Mouse (Mus musculus) gastrocnemius, postnatal 36 days (tissue): ENCODE results near the gene Yipf2. TPM values are rescaled to one million over a fixed set of nuclear protein-coding genes. Genes with fewer than 3 reads are reported as not detected.
"Not testable (repeated sequence)": the region's sequence is repeated elsewhere in the genome, so short reads cannot be mapped to it uniquely, and the experiment has no call there.

Experiments
- DNase-seq, 2 experiments: peaks; one replicate each; pipeline ENCODE4 v3.0.0; 2022
- intact Hi-C: fragments of 180-260 bp; cut with DNase I; formaldehyde crosslinking; loops from one replicate; pipeline ENCODE4 v1.15.1; 2025
- total RNA-seq, 2 experiments: library from RNA; stranded (reverse); gene quantifications; 2 replicates each; pipeline ENCODE4 v1.2.3; 2021

Gene Yipf2
- total RNA-seq, 2 experiments from 2014 or later = 3.7 to 4.6 TPM

DNA sequence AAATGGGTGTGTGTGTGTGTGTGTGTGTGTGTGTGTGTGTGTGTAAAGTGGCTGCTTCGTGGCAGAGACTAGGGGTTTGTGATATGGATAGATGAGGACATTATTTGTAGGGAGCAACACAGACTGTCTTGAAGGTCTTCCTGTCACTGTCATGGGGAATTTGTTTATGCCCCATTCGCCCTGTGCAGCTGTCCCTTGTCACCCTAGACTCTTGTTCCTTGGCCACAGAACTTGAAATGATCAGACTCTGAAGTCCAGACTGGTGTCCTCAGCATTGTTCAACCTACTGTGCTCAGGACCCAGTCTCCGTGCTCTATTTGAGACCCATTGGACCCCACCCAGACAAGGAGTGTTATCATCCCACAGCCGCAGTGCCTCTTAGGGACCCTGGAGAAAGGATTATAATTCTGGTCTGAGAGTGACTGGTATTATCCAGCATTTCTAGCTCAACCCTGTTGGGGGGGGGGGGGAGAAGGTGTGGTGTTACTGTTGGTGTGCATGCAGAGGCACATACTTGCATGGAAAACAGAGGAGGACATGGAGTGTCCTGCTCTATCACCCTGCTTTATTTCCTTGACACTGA is 27.5 kb downstream of the Yipf2 start:
- DNase-seq = no peak
- intact Hi-C loops = no loop called here

DNA sequence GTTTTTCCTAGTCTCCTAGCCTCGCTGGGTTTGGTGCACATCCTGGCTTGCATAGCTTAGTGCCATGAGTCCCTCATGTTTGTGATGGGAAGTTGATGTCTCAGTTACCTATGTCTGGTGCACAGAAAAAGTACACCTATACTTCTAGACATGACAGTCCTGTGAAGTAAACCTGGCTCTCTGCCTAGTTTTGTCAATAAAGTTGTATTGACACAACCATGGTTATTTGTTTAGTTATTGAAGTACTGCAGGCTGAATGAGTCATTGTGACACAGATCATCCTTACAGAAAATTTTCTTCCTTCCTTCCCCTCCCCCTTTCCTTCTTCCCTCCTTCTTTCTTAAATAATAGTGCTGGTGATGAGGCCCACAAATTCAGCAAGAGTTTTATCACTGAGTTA is 28.2 kb downstream of the Yipf2 start:
- no peak for DNase-seq
- intact Hi-C loops = no loop called here

DNA sequence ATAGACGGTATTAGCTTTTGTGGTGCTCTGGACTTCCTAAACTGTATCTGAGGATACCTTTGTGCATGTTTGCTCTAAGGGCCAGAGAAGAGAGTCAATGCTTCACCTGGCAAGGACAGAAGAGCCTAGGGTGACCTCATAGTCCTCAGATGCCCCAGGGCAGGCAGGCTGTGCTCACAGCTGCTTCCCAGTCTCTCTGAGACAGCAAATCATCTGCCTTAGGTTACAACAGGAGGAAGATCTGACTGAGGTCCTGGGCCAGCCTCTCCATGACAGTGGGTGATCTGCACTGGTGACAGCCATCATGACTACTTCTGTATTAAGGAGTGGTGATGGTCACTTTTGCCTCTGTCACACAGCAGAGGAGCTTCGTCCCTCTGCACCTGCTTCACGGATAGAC is 33.5 kb downstream of the Yipf2 start:
- DNase-seq = no peak
- intact Hi-C loops = no loop called here

DNA sequence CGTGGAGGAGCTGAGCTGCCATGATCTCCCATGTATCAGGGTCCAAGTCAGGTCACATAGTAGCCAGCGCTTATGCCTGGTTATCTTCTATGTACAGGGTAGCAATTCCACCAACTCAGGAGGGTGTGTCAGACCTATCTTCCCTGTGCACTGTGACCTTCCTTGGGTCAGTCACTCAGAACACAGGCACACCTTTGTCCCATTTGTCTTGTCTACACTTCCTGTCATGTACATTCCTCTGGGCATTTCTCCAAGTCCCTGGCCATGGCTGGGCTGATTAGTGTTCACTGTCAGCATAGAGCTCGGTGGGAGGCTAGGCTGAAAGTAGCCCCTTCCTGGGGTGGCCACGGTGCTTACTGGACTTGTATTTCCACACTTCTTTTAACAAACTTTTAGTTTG is 34.3 kb downstream of the Yipf2 start:
- no peak for DNase-seq
- intact Hi-C loops = no loop called here

DNA sequence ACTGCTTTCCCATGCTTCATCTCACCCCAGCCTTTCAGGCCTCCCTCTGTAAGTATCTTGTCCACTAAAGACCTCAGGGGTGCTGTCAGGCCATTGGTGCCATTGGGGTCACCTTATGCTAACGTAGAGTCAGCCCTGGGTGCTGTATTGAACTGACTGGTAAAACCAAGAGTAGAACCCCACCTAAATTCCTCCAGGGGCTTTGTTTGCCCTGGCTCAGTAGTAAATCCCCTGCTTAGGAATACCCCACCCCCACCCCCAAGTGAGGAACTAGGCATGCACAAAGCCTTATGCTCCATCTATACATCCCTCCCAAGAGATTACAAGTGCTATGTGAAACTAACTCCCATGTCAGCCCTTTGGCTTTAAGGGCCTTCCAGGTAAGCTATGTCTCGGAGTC is 35.1 kb downstream of the Yipf2 start:
- intact Hi-C loops = no loop called here
- no peak for DNase-seq

DNA sequence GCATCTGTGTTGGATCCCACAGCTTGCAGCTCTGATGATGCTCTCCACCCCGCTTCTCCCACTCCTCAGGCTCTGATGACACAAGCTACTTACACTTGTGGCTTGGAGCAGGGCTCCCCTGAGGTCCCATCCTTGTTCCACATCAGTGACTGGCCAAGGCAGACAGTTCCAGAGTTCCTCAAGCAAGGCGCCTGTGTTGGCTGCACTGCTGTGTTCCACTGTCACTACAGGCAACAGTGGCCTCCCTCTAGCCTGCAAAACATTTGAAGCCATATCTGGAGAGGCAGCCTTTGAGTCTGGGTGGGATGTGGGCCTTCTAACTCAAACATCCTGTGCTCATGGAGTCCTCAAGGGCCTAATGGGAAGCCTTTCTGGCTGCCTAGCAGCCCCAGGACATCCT is 35.6 kb downstream of the Yipf2 start:
- DNase-seq = no peak
- intact Hi-C loops = no loop called here

DNA sequence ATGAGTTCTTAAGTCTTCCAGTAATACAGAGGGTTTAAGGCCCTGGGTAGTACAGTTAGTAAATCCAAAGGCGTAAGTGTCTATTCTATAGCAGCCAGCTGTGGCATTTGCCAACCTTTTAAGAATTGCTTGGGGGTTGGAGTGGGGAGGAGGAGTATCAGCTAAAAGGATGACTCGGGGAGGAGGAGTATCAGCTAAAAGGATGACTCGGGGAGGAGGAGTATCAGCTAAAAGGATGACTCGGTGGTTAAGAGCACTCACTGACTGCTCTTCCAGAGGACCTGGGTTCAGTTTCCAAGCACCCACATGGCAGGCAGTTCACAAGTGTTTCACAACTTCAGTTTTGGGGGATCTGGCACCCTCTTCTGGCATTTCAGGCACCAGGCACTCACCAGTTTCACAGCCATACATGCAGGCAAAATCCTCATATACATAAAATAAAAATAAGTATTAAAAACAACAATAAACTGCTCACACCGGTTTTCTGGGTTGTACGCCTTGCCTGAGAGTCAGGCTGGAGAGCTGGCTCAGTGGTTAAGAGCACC is 37.4 kb downstream of the Yipf2 start:
- intact Hi-C loops = no loop called here
- DNase-seq = no peak

DNA sequence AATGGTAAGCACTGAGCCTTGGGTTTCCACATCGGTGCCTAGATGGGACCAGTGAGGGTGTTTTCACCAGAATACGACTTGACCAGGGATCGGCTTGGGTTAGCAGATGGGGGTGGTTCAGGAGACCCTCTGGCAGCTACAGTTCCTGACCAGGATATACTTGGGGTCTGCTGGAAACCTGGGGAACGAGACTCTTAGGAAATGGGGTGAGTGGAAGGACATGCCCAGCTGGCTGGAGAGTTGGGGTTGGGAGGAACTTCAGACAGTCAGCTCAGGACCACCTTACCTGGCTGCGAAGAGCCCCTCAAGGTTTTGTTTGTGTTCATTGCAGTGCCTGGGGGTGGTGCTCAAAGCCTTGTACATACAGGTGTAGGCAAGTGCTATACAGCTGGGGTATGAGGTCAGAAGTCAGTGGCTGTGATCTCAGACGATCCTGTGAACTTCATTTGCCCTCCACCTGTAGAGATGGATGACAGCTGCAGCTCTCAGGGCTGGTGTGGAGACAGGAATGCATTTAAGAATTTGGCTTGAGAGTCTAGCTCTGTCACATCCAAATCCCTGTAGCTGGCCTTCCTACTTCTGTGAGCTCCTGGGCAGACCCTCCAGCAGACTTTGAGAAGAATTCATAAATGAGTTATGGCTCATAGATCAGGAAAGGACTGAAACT is 38.9 kb downstream of the Yipf2 start:
- intact Hi-C loops = no loop called here
- no peak for DNase-seq

DNA sequence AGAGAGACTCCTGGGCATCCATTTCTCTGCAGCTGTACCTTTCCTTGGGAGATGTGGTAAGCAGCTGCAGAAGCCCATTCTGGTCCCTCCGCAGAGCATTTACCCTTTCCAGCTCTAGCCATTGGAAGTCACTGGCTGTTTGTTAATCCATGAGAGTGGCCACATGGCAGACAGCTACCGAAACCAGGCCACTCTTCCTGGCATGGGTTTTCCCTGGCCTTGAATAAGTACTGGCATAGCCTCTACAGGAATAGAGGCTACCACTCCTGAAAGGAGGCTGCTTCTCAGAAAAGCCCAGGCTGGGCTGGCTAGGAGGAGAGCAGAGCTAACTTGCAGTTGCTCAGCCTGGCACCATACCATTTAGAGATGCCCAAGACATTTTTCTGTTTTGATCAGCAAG is 41.6 kb downstream of the Yipf2 start:
- intact Hi-C loops = no loop called here

DNA sequence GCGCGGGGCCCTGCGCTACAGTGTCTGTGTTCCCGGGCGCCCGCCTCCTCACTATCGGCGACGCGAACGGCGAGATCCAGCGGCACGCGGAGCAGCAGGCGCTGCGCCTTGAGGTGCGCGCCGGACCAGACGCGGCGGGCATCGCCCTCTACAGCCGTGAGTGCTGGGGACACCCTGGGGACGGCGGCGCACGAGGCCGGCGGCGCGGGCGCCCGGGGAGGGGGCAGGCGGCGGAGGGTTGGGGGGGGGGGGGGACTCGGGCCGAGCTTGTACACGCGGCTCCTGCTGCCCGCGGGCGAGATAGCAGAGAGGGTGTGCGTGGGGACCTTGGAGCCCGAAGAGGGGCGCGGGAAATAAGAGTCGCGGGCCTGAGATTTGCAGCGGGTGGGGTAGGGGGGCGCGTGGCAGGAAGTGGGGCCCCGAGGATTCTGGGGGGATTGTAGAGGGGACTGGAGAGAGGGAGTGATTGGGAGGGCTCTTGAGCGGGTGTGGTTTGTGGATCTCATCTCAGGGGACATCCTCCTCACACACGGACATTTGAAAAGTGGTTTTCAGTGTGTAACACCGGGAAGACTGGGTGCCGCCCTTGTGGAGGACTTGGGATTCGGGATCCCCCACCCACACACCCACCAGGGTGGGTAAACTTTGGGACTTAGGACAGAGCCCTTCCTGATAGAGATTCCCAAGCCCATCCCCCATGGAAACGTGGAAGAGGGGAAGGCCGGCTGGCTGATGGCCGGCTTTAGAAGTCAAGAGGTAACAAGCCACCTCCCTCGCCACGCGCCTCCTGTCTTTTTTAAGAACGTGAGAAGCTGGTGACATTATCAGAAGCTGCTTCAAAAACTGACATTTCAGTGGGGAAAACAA is 45.3 kb downstream of the Yipf2 start:
- DNase-seq = peak; percentile 11 to 62
- intact Hi-C loops = no loop called here

More for the DNA sequence above, 41.6 kb downstream of the Yipf2 start:
- DNase-seq = no peak

DNA sequence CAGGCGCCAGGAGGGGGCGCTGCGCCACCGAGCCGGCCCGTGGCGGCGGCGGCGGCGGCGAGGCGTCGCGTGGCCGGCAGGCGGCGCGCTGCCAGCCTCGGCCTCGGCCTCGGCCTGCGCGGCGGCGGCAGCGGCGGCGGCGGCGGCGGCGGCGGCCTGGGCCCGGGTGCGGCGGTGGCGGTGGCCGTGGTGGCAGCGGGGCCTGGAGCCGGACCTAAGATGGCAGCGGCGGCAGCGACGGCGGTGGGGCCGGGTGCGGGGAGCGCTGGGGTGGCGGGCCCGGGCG is 45.9 kb downstream of the Yipf2 start, which contains the start of gene Carm1:
Carm1 (plus strand) TSS at position 106 of the 286 bp plus-strand sequence.
- no peak for DNase-seq
- intact Hi-C loops = no loop called here

DNA sequence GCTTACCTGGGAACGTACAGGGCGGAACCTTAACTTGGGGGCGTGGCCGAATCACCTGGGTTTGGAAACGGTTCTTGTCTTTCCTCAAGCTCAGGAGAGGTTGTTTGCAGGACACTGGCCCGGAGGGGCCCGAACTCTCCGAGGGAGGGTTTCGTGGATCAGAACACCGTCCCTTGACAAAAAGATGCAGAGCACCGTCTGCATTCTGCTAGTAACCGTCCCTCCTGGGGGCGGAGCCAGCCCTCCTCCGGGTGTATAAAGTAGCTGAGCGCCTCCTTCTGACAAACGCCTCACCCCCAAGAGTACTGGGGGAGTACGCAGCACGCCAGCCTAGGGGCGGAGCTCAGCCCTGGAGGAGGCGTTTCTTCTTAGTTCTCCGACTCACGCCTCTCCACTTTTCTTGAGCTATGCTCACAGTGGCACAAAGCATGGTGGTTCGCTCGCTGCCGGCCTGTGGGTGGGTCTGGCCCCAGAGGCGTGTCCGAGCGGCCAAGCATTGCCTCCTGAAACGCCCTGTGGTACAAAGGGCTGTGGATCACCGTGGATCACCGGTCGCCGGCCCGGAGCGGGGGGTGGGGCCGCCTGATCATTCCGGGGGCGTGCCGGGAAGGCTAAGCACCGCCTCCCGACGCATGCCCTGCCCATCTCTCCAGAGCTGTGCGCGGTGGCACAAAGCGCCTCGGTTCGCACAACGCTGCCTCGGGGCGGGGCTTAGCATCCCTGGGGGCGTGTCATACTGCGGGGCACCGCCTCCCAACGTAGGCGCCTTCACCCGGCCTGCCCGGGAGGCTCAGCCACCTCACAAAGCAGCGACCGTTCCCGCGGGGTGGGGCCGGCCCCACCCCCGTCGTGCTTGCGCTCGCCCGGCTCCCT is 46.5 kb downstream of the Yipf2 start:
- intact Hi-C loops = no loop called here
- peak; percentile 99 to 100 for DNase-seq

DNA sequence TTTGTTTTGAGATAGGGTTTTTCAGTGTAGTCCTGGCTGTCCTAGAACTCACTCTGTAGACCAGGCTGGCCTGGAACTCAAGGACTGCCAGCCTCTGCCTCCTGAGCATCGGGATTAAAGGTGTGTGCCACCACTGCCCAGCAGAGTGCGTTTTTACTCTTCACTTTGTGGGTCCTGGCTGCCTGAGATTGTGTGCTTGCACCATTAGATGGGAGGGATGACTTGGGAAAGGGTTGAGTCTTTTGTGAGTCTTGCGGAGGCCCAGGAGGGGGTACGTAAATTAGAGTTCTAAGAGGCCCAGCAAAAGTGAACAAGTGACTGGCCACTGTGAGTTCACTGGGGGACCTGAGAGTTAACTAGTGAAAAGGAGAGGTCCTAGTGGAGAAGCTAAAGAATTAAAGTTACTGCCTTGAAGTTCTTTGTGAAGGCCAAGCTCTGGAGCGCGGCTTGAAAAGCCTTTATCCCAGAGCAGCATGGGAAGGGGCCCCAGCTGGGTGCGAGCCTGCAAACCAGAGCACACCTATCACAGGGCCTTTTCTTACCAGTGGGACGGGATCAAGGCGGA is 47.2 kb downstream of the Yipf2 start:
- intact Hi-C loops = no loop called here
- DNase-seq = no peak

DNA sequence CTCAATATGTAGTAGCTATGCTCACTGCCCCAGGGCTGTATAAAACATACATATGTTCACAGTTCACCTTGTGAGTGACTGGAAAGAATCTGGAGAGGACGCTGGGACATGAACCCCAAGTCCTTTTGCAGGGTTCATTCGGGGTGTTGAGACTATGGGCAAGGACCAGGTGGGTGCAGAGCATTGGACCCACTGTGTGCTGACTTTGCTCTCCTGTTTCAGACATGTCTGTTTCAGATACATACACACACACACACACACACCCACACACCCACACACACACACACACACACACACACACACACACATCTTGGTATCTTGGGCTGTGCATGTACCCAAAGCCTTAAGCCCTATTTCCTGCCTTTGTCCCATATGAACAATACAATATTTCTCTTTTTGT is 50.6 kb downstream of the Yipf2 start:
- intact Hi-C loops, DNase-seq: not testable (repeated sequence)

DNA sequence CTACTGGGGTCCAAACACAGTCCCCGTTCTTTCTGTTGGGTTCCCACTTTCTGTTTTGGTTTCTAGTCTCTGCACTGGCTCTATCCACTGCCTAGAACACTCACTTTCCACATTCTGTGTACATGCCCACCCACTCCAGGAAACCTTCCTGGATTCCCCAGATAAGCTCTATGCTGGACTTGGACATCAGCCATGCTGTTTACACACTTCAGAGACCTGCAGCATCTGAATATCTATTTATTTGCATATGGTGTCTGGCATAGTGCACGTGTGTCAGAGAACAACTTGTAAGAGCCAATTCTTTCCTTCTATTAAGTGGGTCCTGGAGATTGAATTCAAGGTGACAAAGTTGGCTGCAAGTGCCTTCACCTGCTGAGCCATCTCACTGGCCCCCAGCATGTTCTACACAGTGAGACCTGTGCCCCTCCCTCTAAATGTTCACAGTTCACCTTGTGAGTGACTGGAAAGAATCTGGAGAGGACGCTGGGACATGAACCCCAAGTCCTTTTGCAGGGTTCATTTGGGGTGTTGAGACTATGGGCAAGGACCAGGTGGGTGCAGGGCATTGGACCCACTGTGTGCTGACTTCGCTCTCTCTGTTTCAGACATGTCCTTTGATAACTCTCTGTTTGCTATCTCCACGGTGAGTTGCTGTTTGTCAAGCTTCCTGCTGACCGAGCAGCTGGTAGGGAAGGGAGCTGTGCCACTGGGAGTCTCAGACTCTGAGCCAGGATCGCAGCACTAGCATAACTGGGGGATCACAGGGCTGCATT is 52.5 kb downstream of the Yipf2 start:
- no peak for DNase-seq
- intact Hi-C loops = no loop called here
